Mouse (Mus musculus) adrenal gland, adult 18-20 months (tissue): ENCODE results near the gene Asb17. TPM values are rescaled to one million over a fixed set of nuclear protein-coding genes. Genes with fewer than 3 reads are reported as not detected.

Source experiments
- DNase-seq, 2 experiments: peaks; one replicate each; pipeline ENCODE4 v3.0.0; 2021 to 2022; ENCODE audit warnings: low spot score in 2 of 2
- total RNA-seq, 2 experiments: library from RNA; stranded (reverse); gene quantifications; 1 replicate in 1 of 2; 2 replicates in 1 of 2; pipeline ENCODE4 v1.2.3; 2021

The Asb17 gene
- total RNA-seq, 2 experiments from 2014 or later: not detected

GRCm38 (mm10) chr3:153888141-153888540 lies 44.1 kb downstream of the Asb17 start:
- no peak for DNase-seq

- DNase-seq: no peak
Measured at GRCm38 (mm10) chr3:153889188-153889781, 45.3 kb downstream of the Asb17 start.

DNA sequence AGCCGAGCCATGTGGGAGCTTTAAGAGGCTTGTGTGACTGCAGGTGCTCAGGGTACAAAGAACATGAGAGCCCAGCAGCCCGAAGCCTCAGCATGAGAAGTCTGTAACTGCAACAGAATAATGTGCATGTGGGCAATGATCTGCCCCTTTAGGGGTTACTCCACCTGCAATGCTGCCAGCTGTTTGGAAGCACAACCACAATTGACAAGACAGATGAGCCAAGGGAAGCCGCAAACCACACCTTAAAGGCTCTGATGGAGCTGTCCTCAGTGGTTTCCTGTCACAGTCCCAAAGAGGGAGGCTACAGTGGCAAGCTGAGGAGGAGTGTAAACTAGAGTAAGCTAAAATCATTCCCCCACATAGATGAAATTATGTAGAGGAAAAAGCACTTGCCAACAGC lies 51.4 kb downstream of the Asb17 start:
- DNase-seq: no peak

GRCm38 (mm10) chr3:153897216-153897615 lies 53.2 kb downstream of the Asb17 start:
- DNase-seq: no peak

GRCm38 (mm10) chr3:153901904-153902303 lies 57.9 kb downstream of the Asb17 start:
- no peak for DNase-seq

DNA sequence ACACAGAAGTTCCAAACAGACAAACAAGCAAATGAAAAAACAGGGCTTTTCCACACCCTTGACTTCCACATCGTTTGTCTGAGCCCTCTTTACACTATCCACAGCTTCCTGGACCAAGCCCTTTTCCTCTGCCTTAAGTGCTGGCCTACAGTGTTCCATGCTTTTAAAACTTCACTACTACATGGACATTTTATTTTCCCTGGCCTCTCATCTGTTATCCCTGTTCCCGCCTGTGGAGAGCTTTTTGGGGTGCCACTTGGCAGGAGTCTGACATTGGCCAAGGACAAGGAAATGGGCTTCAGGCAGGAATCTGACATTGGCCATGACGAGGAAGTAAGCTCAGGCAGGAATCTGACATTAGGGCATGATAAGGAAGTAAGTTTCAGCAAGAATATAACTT lies 58.6 kb downstream of the Asb17 start:
- DNase-seq: no peak

DNA sequence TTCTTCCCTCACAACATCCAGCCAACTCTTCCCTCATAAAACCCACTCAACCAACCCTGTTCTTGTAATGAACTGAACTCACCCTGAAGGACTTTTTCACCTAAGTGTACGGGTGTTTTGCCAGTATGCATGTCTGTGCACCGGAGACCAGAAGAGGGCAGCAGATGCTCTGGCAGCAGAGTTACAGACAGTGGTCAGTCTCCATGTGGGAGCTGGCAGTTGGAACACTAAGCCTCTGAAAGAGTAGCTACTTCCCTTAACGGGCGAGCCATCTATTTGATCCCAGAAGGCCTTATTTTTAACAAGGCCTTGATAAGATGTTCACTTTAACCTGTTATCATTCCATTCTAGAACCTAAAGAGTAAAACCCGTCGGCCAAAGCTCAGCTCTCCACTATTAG lies 60.6 kb downstream of the Asb17 start:
- DNase-seq: peak; percentile 31

Other genes with a start within 250 kb of the Asb17 start
- 10 to 100 TPM; 11.2 to 14.8 TPM for gene St6galnac3, start 119.0 kb upstream of the Asb17 start, total RNA-seq
- gene Msh4, start 61.9 kb downstream of the Asb17 start, total RNA-seq: not detected
- gene Rabggtb, start 68.8 kb downstream of the Asb17 start, total RNA-seq: 100 to 1,000 TPM in 1 of 2 experiments, 10 to 100 TPM in 1; 96.0 to 103 TPM
- 100 to 1,000 TPM; 734 to 946 TPM for gene Acadm, start 100.4 kb downstream of the Asb17 start, total RNA-seq
- under 1 TPM in 1 of 2 experiments, not detected in 1; 0.16 TPM for gene Slc44a5, start 129.2 kb downstream of the Asb17 start, total RNA-seq